Mouse (Mus musculus) thymus, postnatal 14 days (tissue): ENCODE results near the gene Fzr1.

Experiments used
- DNase-seq: peaks from one replicate; pipeline ENCODE4 v3.0.0; 2021

Gene Fzr1

DNA sequence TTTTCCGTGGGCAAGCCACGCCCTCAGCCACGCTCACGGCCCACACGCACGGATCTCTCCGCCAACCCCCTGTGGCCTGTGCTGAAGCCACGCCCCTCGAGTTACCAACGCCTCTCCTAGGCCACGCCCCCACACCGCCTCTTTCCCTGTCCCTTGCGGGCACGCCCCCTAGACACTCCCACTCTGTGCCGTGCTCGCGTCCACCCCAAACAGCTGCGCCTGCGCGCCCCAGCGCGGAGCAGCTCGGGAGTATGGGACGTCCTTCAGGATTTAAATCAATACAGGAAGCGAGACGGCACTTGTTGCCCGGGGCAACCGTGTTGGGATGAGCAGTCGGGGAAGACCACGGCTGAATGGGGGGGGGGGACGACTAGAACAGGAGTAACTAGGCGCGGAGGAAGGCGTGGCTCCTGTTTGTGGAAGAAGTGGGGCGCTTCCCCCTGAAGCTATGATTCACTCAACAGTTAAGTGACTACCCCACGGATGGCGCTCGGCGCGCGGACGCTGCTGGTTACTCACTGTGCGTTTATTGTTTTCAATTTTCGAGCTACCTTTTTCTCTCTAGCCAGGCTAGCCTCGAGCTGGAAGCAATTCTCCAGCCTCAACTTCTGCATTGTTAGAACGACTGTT lies 352 bp upstream of the Fzr1 start:
- peak; percentile 100 for DNase-seq

DNA sequence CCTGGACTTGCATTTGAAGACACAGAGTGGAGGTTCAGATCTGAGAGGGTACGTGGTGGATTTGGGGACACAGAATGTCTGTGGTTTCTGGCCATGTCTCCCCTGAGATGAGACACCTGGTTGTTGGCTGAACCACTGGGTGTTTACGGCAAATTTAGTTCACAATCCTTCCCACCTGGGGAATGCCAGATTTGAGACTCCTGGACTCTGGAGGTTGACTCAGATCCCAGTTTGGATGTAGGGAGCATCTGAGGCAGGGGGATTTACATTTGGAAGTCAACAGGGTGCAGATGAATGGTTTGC lies 1.0 kb downstream of the Fzr1 start:
- no peak for DNase-seq

DNA sequence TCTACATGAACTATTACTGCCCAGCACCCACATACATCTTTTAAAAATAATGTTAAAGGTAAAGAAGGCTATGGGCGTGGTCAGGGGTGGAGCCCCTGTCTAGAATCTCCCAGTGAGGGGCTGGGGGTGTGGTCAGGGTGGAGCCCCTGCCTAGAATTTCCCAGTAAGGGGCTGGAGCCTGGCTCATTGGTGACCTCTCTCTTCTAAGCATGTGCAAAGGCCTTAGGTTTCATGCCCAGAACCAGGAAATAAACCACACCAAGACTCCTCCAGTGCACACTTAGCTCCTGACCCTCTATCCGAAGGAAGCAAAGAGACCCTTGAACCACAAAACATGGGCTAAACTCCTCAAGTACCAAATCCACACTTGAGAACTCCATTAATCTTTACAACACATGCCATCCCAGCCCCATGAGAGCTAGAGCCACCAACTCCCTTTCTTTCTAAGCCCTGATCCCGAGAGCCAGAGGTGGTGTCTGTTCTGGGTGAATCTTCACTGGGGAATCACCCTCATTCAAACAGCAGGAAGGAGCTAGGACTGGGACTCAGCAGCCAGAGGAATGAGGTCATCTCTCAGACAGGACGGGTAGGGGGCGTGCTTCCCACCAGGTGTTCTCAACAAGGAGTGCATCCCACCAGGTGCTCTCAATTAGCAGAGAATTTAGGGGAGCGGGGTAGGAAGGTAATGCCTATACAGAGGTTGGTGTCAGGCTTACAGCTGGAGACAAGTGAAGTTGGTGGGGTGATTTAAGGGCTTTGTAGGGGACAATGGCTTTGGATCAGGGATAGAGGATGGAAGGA lies 1.6 kb downstream of the Fzr1 start:
- DNase-seq: peak; percentile 60

DNA sequence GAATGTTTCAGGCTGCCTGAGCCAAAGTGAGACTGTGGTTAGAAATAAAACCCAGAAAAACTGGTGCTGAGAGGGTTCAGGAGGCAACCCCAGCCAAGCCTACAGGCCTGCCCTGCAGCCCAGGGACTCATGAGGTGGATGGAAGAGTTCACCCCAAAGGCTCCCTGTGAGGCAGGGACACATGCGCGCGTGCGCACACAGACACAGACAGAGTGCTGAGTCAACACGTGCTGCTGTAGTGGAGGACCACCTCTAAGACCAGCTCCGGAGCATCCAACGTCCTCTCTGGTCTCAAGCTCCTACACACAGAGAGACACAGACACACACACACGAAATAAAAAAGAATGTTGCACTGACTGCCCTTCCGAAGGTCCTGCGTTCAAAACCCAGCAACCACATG lies 3.0 kb downstream of the Fzr1 start:
- no peak for DNase-seq

DNA sequence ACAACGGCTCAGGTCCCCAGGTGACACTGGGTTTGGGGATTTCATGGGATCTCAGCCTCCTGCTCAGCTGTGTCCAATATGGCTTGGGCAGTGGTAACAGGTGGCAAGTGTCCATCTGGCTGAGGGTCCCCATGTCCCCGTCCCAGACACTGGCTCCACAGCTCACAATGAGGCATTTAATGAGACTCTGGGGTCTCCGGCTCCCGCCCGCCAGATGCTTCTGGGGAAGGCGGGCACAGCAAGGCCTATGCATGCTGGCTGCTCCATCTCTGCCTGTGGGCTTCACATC lies 11.2 kb downstream of the Fzr1 start:
- DNase-seq: no peak

DNA sequence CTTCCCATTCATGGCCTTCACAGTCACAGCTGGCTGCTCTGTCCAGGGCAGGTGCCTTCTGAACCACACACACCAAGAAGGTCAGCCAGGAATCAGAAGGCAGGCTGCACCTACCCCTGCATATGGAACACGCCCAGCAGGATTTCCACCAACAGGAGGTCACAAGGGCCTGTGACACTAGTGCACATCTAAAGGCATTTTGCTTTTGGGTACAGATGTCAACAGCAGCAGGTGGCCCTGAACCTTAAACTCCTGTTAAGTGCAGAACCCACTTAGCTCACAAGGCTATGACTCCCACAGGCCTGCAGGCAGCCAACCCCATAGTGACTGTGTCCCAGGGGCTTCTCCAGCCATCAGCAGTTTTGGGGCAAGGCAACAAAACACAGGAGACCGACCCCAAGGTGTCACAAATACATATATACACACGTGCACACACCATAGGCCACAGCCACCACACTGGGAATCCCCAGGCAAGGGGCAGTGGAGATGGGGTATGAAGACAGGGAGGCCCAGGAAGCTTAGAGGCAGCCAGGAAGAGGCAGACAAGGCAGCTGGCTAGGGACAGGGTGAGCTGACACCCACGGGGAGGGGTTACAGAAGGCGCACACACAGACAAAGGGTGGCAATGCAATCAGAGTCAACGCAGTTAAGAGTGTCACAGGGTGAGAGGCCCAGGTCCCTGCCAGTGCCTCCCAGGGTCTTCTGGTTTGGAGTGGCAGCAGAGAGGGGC lies 11.7 kb downstream of the Fzr1 start:
- no peak for DNase-seq

DNA sequence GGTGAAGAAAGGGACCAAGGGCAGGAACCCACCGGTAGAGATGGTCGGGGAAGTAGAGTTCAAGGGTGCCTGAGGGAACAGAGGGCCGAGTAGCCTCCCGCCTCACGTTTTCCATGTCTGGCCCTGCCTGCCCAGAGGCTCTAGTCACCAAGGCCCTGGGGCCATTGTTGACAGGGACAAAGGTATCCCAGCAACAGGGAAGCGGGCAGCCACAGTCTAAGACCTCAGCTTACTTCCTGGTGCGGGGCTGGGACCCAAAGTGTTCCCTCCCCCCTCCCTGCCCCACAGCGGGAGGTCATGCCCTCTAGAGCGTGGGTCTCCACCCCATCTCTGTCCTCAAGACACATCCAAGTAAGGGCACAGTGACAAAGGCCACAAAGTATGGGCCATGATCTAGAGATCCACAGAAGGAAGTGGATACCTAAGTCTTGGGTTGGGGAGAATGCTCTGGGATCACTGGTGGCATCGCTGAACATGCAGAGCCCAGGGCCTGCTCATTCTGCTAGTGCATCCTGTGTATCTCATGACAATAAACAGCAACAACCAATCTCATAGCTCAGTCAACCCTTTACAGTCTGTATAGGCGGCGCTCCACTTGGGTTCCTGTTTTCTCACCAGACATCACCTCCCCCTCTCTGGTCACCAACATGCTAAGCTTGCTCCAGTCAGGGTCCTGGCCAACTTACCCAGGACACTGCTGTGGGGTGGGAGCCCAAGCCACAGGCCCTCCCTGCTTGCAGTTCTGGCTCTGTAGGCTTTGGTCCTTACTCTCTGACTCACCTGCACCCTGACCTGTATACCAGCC lies 12.4 kb downstream of the Fzr1 start, which contains the start of gene 4930404N11Rik:
TSS of gene 4930404N11Rik (minus strand) at position 145 of the 805 bp plus-strand sequence.
- DNase-seq: no peak

DNA sequence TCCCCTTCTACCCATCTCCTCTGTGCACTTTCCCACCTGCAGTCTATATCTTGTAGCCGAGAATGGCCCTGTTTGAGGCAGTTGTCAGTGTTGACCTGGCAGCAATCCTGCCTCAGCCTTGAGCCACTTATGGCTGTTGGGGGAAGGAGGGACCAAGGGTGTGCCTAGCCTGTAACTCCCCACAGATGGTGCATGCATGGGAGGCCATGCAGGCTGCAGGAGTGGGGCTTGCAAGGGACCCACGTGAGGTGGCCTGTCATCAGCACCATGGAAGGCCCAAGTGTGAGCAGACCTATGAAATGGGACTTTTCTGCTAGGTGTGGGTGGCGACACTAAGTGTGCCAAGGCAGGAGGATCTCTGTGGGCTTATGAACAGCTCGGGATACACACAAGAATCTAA lies 13.2 kb downstream of the Fzr1 start:
- no peak for DNase-seq

DNA sequence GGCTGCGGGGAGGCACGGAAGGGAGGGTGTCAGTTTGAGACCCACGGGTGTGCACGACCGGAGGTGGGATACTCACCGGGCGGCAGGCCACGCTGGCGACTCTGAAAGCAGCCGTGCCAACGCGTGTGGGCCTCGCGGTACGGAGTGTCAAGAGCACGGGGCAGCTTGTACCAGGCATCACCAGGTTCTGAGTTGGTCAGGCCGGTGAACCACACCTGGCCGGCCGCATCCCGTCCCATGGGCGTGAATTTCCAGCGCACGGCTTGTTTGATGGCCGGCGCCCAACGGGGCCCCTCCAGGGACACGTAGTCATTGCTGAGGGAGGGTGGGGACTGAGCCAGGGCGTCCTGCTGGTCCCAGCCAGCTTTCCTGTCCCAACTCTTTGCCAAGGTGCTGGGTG lies 13.7 kb downstream of the Fzr1 start:
- DNase-seq: no peak

DNA sequence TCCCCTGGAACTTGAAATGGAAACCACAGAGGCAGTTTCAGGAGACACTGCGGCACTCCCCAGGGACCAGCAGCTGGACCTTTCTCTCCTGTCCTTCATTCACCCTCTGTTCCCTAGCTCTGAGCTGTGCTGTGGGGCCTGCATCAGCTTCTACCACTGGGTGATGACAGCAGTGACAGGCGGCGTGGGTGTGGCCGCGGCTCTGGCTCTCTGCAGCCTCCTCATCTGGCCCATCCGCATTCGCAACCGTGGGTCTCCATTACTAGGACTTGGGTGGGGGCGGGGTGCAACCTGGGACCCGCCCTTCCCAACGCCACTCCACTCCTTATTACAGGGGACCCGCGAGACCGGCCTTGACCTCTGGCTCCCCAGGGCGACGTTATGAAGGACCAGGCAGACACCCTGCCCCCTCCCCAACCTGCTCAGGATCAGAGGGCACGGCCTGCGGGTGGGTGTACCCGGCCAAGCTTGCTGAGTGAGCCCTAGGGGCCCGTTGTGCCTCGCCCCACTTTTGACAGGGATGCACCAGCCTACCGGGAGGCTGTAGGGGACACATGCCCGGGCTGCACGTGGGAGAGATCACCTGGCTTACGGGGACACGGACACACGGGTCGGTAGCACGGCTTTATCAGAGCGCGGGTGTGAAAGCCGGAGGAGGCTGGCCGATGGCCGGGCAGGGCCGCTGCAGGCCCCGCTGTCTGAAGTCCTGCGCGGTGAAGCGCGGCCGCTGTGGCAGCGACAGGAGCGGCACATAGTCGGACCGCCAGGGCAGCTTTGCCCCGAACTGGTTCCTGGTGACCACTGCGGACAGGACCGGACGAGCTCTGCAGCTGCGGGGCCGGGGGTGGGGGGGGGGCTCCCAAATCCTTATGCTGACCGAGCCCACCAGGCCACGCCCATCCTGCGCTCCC lies 14.6 kb downstream of the Fzr1 start:
- DNase-seq: no peak

DNA sequence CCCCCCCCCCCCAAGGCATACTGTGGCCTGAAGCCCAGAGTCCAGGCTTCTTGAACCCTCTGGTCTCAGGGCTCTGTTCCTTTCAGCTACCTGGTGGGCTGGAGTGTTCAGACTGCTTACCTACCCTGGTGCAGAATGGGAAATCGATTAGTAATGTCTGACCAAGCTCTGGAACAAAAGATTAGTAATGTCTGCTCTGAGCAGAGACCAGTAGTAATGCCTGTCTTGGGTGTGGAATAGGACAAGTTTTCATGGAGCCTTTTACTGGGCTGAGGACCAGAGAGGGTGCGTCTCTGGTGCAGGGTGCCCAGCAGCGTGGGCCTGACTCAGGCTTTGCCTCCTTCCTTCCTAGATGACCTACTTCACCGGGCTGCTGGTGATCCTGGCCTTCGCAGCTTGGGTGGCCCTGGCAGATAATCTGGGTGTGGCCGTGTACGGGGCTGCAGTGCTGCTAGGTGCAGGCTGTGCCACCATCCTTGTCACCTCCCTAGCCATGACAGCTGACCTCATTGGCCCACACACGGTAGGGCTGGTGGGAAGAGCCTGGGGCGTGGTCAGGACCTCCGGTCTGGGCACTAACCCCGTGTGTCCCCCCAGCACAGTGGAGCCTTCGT lies 15.9 kb downstream of the Fzr1 start:
- no peak for DNase-seq

DNA sequence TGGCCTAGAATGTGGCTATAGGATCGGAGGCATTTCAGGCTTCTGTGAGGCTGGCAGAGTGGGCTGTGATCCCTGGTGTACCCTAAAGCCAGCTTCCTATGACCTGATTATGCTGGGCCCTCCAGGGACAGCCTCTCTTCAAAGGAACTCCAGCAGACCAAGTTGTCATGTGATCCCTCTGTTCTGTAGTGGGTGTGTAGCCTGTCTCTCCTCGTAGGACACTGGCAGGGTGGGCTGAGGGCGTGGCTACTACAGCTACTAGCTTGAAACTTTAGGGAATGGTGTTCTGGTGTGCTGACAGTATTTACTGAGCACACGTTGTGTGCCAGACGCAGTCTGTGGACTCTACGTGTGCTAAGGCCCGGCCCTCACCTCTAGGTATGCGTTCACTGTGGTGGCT lies 17.6 kb downstream of the Fzr1 start:
- no peak for DNase-seq

DNA sequence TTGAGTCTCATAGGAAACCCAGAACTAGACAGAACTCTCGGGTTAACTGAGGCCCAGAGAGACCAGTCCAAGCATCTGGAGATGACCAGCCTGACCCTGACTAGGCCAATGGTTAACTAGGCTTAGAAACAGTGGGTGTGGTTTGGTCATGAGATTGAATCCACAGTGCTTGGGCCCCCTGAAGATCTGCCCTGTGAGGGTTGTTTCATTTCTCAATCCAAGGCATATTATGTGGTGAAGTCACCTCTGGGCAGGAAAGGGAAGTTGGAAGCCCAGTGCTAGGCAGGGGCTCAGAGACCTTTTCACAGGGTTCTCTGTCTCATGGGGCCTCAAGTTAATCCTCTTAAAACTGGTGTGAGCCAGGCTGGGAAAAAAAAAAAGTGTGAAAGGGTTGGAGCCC lies 19.5 kb downstream of the Fzr1 start:
- DNase-seq: no peak

DNA sequence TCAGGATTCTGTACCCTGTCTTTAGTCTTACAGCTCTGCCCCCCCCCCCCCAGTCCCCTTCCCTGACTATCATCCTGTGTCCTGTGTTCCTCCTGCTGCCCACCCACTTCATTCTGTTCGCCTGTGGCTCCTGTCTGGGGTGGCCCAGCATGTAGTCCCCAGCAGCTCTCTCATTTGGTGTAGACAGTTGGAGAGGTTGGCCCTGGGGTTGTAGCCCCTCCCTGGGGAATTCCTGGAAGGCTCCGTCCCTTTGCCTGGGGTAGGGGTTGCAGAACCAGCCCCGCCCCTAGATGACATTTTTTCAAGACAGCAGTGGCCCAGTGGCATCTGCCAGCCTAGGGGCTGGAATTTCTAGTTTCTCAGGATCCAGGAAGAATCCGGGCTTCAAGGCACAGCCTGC lies 20.1 kb downstream of the Fzr1 start:
- DNase-seq: no peak

DNA sequence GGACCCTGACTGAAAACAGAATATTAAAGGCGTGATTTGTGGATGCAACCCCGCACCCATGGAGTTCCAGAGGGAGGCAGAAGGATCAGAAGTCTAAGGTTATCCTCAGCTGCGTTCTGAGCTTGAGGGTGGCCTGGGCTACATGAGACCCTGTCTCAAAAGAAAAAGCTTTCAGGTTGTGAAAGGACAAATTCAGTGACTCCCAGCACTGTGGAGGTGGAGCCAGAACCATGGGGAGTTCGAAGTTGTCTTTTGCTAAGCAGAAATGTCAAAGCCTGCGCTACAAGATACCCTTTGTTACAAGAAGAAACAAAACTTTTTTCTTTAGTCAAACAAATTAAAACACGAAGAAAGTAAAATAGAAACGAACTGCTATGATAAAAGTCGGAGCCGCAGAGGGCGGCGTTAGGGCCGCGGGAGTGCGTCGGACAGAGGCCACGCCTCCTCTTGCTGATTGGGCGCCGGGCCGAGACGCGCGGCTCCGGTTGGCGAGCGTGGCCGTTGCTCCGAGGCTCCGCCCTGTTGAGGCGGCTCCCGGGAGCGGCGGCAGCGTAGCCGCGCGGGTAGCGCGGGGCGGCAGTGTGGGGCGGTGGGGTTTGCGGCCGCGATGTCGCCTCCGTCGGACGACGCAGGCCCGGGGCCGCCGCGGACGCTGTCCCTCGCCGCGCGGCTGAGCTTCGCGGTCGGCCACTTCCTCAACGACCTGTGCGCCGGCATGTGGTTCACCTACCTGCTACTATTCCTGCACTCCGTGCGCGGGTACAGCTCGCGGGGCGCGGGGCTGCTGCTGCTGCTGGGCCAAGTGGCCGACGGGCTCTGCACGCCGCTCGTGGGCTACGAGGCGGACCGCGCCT lies 21.1 kb downstream of the Fzr1 start, which contains the start of gene Mfsd12:
TSS of gene Mfsd12 (plus strand) at position 501 of the 854 bp plus-strand sequence.
- DNase-seq: peak; percentile 93

DNA sequence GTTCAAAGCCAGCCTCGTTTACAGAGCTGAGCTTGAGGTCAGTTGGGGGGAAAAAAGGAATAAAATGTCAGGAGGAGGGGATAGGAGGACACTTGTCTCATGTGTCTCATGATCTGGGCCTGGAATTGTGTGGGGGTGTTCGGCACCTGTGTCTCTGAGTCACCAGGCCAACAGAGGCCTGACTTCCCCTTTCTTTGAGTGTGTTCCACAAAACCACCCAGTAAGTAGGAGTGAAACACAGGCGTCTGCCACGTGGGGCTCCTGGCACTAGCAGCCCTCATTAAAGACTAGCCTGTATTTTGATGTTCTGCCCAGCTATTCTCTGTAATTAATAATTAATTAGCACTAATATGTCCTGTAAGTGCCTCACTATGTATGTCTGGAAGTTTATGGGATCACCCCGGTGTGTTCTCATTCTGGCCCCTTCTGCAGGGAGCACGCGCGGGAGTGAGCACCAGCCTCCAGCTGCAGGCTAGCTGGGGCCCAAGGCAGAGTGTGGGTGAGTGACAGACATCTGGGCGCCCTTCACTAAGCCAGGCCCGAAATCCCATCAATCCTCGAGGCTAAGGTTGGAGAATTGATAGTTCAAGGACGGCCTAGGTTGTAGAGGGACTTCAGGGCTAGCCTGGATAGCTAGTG lies 21.8 kb downstream of the Fzr1 start:
- DNase-seq: no peak

DNA sequence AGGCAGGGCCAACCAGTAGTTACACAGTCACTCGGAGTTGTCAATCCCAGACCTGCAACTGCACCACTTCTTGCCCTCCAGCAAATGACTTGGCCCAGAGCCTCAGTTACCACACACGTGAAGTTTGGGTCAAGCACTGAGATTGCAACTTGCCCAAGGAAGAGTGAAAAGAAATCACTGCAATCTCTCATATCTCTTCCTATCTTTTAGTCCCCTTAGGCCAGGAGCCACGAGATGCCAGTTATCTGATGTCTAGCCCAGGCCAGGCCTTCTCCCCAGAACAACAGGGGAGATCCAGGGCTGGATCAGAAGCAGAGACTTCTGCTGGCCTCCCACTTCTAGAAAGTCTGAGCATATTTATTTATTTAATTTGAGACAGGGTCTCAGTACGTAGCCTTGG lies 22.8 kb downstream of the Fzr1 start:
- DNase-seq: no peak

DNA sequence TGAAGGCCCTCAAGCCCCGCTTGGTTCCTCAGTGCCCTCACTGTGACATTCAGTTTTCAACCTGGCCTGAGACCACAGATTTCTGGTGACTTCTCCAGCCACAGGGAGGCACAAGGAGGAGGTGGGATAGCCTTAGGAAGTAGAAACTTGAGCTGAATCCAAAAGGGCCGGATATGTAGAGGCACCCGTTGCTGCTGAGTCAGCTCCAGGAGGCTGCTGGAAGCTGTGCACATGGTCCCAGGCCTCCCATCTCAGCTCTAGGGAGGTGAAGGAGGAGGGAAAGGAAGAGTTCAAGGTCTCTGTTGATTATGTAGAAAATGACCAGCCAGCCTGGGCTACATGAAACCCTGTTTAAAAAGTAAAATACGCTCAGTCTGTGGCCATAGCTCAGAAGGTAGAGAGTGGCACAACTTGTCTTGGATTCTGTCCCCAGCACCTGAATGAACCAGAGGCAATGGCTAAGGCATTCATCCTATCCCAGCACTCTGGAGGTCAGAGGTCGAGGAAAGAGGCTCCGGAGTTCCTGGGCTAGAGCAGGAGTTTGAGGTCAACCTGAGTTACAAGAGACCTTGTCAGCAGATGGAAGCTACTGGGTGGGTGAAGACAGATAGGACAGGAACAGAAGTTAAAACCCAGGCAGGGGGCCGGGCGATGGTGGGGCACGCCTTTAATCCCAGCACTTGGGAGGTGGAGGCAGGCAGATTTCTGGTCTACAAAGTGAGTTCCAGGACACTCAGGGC lies 23.4 kb downstream of the Fzr1 start:
- DNase-seq: no peak

DNA sequence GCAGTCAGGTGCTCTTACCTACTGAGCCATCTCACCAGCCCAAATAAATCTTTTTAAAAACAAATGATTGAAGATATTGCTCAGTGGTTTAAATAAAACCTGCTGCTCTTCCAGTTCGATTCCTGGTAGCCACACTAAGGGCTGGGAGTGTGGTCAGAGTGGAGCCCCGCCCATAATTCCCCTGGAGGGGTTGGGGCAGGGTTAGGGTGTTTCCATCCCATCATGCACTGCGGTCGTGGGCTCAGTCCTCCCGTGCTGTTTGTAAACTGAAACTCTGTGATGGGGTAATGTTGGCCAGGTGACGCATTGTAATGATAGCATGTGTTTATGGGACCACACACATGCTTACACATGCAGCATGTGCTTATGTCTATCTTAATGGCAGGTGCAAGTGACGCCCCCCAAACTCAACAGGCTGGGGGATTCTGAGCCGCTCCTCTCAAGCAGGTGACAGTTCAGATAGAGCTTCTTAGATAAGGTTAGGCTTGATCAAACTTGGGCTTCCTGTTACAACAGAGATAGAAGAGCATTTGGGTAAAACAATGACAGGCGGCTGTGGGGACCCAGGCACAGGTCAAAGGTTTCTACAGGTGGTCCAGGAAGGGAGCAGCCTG lies 26.5 kb downstream of the Fzr1 start:
- DNase-seq: peak; percentile 81
